Mouse (Mus musculus): Measurements from ENCODE around the gene Fbln2. TPM values are rescaled to one million over a fixed set of nuclear protein-coding genes. Genes with fewer than 3 reads are reported as not detected.

Gene Fbln2
- total and polyA plus RNA-seq, 3 experiments: 0.81 TPM; not detected in 2

GRCm38 (mm10) chr6:91237273-91237672 lies 25.0 kb downstream of the Fbln2 start:
- Histone ChIP-seq H3K27ac (ENCODE audit: insufficient read depth, low read depth) (no peak overlapping the region), H3K9ac (ENCODE audit: insufficient read depth, low read depth) (no peak overlapping the region), H3K9me3 (replicated peaks; ENCODE audit: low read length) (no peaks in the 10 kb centered on the region), H3K27me3 (replicated peaks) (peaks cover 99% of the 10 kb centered on the region), H3K4me2 (ENCODE audit: insufficient read depth, low read depth, poor library complexity, severe bottlenecking) (no peak overlapping the region), H3K79me2 (replicated peaks; ENCODE audit: control insufficient read depth, extremely low read depth, insufficient read depth, poor library complexity, severe bottlenecking) (no peaks in the 10 kb centered on the region), H3K4me3 (replicated peaks in 1 of 3; ENCODE audit: low read depth in 2 of 3, low read length in 2 of 3, poor library complexity in 1 of 3) (no peak overlapping the region), H3K36me3 (replicated peaks in 1 of 2; ENCODE audit: control insufficient read depth in 1 of 2, insufficient read depth in 1 of 2, low read length in 1 of 2) (no peaks in the 10 kb centered on the region), H3K4me1 (ENCODE audit: control insufficient read depth in 1 of 2, insufficient read depth in 2 of 2) (peaks cover 0 to 4% of the 10 kb centered on the region in 2 experiments; a peak in 1 of 4 replicates)
- dilution Hi-C loops (cut with MboI; ENCODE audit: extremely low pct_ligation_motif_present, extremely low pct_unique_long_range_greater_than_20kb, low sequenced_read_pairs) (no loop called here), in situ Hi-C loops (cut with MboI; ENCODE audit: low pct_ligation_motif_present, low pct_unique_long_range_greater_than_20kb, low sequenced_read_pairs) (no loop called here)
- TF ChIP-seq TBP (conservative IDR thresholded peaks at IDR 0.05; ENCODE audit: low read depth, low read length) (no peak), CHD2 (IDR thresholded peaks at IDR 0.05; ENCODE audit: low read length) (no peak), USF2 (conservative IDR thresholded peaks at IDR 0.05; ENCODE audit: low read depth, low read length) (no peak), USF1 (IDR thresholded peaks at IDR 0.05; ENCODE audit: low read depth, low read length) (no peak), PAX5 (IDR thresholded peaks at IDR 0.05; ENCODE audit: low read length) (no peak), TCF12 (IDR thresholded peaks at IDR 0.05; ENCODE audit: low read depth, low read length) (no peak), EP300 (IDR thresholded peaks at IDR 0.05; ENCODE audit: low read length) (no peak), NRF1 (IDR thresholded peaks at IDR 0.05; ENCODE audit: low read depth, low read length) (no peak), ZNF384 (IDR thresholded peaks at IDR 0.05; ENCODE audit: low read depth, low read length) (no peak), NELFE (IDR thresholded peaks at IDR 0.05; ENCODE audit: low read depth, low read length) (no peak), SIN3A (IDR thresholded peaks at IDR 0.05; ENCODE audit: low read length) (no peak), JUN (IDR thresholded peaks at IDR 0.05; ENCODE audit: insufficient read depth, low read depth, low read length) (no peak), GABPA (IDR thresholded peaks at IDR 0.05; ENCODE audit: insufficient replicate concordance, low read depth, low read length) (no peak), RAD21 (IDR thresholded peaks at IDR 0.05; ENCODE audit: low read depth, low read length) (no peak), MYC (IDR thresholded peaks at IDR 0.05; ENCODE audit: low read depth, low read length) (no peak), ELF1 (IDR thresholded peaks at IDR 0.05; ENCODE audit: low read depth, low read length) (no peak), MAFK (IDR thresholded peaks at IDR 0.05; ENCODE audit: insufficient replicate concordance, low read length) (no peak), CTCF (conservative IDR thresholded peaks at IDR 0.05 in 1 of 2, IDR thresholded peaks at IDR 0.05 in 1 of 2; ENCODE audit: low read depth in 2 of 2, low read length in 2 of 2) (no peak)
- DNase-seq (ENCODE audit: extremely low read depth): no peak

GRCm38 (mm10) chr6:91240537-91240936 lies 28.3 kb downstream of the Fbln2 start:
- Histone ChIP-seq H3K4me1 (ENCODE audit: control insufficient read depth in 1 of 2, insufficient read depth in 2 of 2) (peaks cover 0 to 4% of the 10 kb centered on the region in 2 experiments; a peak in 1 of 4 replicates), H3K4me3 (replicated peaks in 1 of 3; ENCODE audit: low read depth in 2 of 3, low read length in 2 of 3, poor library complexity in 1 of 3) (no peak overlapping the region), H3K27ac (ENCODE audit: insufficient read depth, low read depth) (no peak overlapping the region), H3K27me3 (replicated peaks) (peaks cover 96% of the 10 kb centered on the region), H3K4me2 (ENCODE audit: insufficient read depth, low read depth, poor library complexity, severe bottlenecking) (no peak overlapping the region), H3K36me3 (replicated peaks in 1 of 2; ENCODE audit: control insufficient read depth in 1 of 2, insufficient read depth in 1 of 2, low read length in 1 of 2) (no peaks in the 10 kb centered on the region), H3K79me2 (replicated peaks; ENCODE audit: control insufficient read depth, extremely low read depth, insufficient read depth, poor library complexity, severe bottlenecking) (no peaks in the 10 kb centered on the region), H3K9me3 (replicated peaks; ENCODE audit: low read length) (no peaks in the 10 kb centered on the region), H3K9ac (ENCODE audit: insufficient read depth, low read depth) (no peak overlapping the region)
- in situ Hi-C loops (cut with MboI; ENCODE audit: low pct_ligation_motif_present, low pct_unique_long_range_greater_than_20kb, low sequenced_read_pairs): no loop called here
- TF ChIP-seq KAT2A (IDR thresholded peaks at IDR 0.05; ENCODE audit: insufficient replicate concordance, low read length) (no peak), BHLHE40 (IDR thresholded peaks at IDR 0.05; ENCODE audit: low read depth, low read length) (no peak), POLR2AphosphoS2 (IDR thresholded peaks at IDR 0.05; ENCODE audit: low read depth, low read length) (no peak), JUN (IDR thresholded peaks at IDR 0.05; ENCODE audit: insufficient read depth, low read depth, low read length) (no peak), RAD21 (IDR thresholded peaks at IDR 0.05; ENCODE audit: low read depth, low read length) (no peak), ZNF384 (IDR thresholded peaks at IDR 0.05; ENCODE audit: low read depth, low read length) (no peak), TCF12 (IDR thresholded peaks at IDR 0.05; ENCODE audit: low read depth, low read length) (no peak), TBP (conservative IDR thresholded peaks at IDR 0.05; ENCODE audit: low read depth, low read length) (no peak), ETS1 (conservative IDR thresholded peaks at IDR 0.05; ENCODE audit: low read depth, low read length) (no peak), SIN3A (IDR thresholded peaks at IDR 0.05; ENCODE audit: low read length) (no peak)
- DNase-seq (ENCODE audit: extremely low read depth): no peak
- dilution Hi-C loops (cut with MboI; ENCODE audit: extremely low pct_ligation_motif_present, extremely low pct_unique_long_range_greater_than_20kb, low sequenced_read_pairs): no loop called here

Data from CH12.LX (cell line).